ENCODE assay signal across 18 mouse cellular contexts in the genomic region with DNA sequence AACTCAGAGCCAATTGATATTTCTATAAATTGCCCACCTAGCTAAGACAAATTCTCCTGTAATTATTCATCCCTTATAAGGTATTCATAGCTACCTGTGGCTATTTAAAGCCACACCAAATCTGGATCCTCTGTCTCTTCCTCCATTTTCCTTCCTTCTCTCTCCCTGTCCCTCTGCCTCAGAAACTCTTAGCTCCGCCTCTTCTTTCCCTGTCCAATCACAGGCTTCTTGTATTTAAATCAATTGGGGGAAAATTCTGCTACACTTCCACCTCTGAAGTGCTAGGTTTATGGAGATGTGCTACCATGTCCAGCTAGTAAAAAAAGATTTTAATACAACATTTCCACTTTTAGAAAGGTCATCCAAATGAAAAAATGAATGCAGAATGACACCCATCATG.
"Had no signal": no experiment of that assay in that cellular context is flagged by ENCODE, and none has a peak within 500 bp of the region (broad histone marks: within the 10 kb centered on the region; RNA-seq: fewer than 3 reads in every experiment).

No protein-coding gene starts in this region.

- H3K36me3 ChIP-seq: lung, embryonic 15.5 days; midbrain, embryonic 13.5 days; midbrain, embryonic 15.5 days; neural tube, embryonic 12.5 days; stomach, embryonic 15.5 days had no signal

- DNase-seq: liver, postnatal 0 days; lung, adult 2 months; lung, postnatal 14 days; lung, postnatal 36 days; right cerebral cortex, postnatal 14 days; thymus, adult 2 months; thymus, postnatal 25 days; thymus, postnatal 4 days had no signal

- H3K4me3 ChIP-seq: lung, embryonic 15.5 days; midbrain, embryonic 13.5 days; midbrain, embryonic 15.5 days; neural tube, embryonic 12.5 days; stomach, embryonic 15.5 days had no signal

- H3K9ac ChIP-seq: liver, postnatal 0 days; lung, embryonic 15.5 days; midbrain, embryonic 13.5 days; midbrain, embryonic 15.5 days; neural tube, embryonic 12.5 days; stomach, embryonic 15.5 days had no signal

- H3K27ac ChIP-seq: lung, embryonic 15.5 days; macrophage; midbrain, embryonic 13.5 days; midbrain, embryonic 15.5 days; neural tube, embryonic 12.5 days; stomach, embryonic 15.5 days; stomach, postnatal 0 days had no signal

- H3K4me1 ChIP-seq: lung, embryonic 15.5 days; neural tube, embryonic 12.5 days; stomach, embryonic 15.5 days had no signal

- H3K9me3 ChIP-seq: lung, embryonic 15.5 days; midbrain, embryonic 13.5 days; midbrain, embryonic 15.5 days; neural tube, embryonic 12.5 days; stomach, embryonic 15.5 days had no signal

- H3K4me2 ChIP-seq: lung, embryonic 15.5 days; midbrain, embryonic 11.5 days; midbrain, embryonic 13.5 days; midbrain, embryonic 15.5 days; neural tube, embryonic 12.5 days; stomach, embryonic 15.5 days had no signal

- H3K27me3 ChIP-seq: lung, embryonic 15.5 days; megakaryocyte, embryonic 14.5 days; midbrain, embryonic 13.5 days; midbrain, embryonic 15.5 days; neural tube, embryonic 12.5 days; stomach, embryonic 15.5 days had no signal

- ATAC-seq: liver, postnatal 0 days; lung, postnatal 0 days; midbrain, embryonic 13.5 days; midbrain, embryonic 15.5 days had no signal
